In genomic region chr15:12232429-12232828, GRCm38 (mm10) we compare ENCODE assay signal across 12 mouse cellular contexts. TPM values are rescaled to one million over a fixed set of nuclear protein-coding genes. Genes with fewer than 3 reads are reported as not detected.
DNase-seq lines count a peak whose midpoint lies in the region; ATAC-seq lines count a peak whose summit lies in the region.
"Had no signal": no experiment of that assay in that cellular context is flagged by ENCODE, and none has a peak within 500 bp of the region (broad histone marks: within the 10 kb centered on the region; RNA-seq: fewer than 3 reads in every experiment).

No protein-coding gene starts in this region.

- H3K4me1 ChIP-seq in forebrain, embryonic 10.5 days: peaks cover 35% of the 10 kb centered on the region
- H3K4me1 ChIP-seq in forebrain, embryonic 11.5 days (replicated peaks; ENCODE audit: control insufficient read depth, insufficient read depth, low read length): no peaks in the 10 kb centered on the region
- peaks cover 7% of the 10 kb centered on the region; the same call in 1 of the 2 replicates for H3K4me1 ChIP-seq in kidney, embryonic 14.5 days (ENCODE audit: control insufficient read depth, insufficient read depth, low read length)
- H3K4me1 ChIP-seq in intestine, embryonic 15.5 days (replicated peaks): peaks cover 19% of the 10 kb centered on the region
- H3K4me1 ChIP-seq: midbrain, embryonic 12.5 days had no signal

- H3K9me3 ChIP-seq in forebrain, embryonic 10.5 days: no peaks in the 10 kb centered on the region
- no peaks in the 10 kb centered on the region for H3K9me3 ChIP-seq in forebrain, embryonic 11.5 days (ENCODE audit: control insufficient read depth, low read length)
- H3K9me3 ChIP-seq in kidney, embryonic 14.5 days (ENCODE audit: control insufficient read depth, low read length): no peaks in the 10 kb centered on the region
- no peaks in the 10 kb centered on the region for H3K9me3 ChIP-seq in intestine, embryonic 15.5 days
- H3K9me3 ChIP-seq: midbrain, embryonic 12.5 days had no signal

- no peak for ATAC-seq in forebrain, embryonic 11.5 days (replicated peaks; ENCODE audit: low FRiP score)
- ATAC-seq in kidney, embryonic 14.5 days (ENCODE audit: low FRiP score, low TSS enrichment): 0 out of 2 replicates have a peak, but pooled peaks have one; percentile 26
- peak; percentile 39 for ATAC-seq in intestine, embryonic 15.5 days

- DNase-seq in forebrain, embryonic 10.5 days (ENCODE audit: extremely low spot score, low spot score): no peak
- no peak for DNase-seq in forebrain, embryonic 11.5 days (ENCODE audit: low spot score)
- DNase-seq in kidney, adult 11 months: no peak
- peak; percentile 42 for DNase-seq in lung, postnatal 14 days
- no peak for DNase-seq in ovary, postnatal 36 days (ENCODE audit: low spot score)
- no peak for DNase-seq in gastrocnemius, postnatal 25 days
- DNase-seq: adrenal gland, postnatal 25 days; cerebellum, adult 8-10 months; kidney, postnatal 14 days had no signal

- no peak overlapping the region for H3K4me2 ChIP-seq in forebrain, embryonic 11.5 days (ENCODE audit: low read depth, low read length, severe bottlenecking)
- no peak overlapping the region for H3K4me2 ChIP-seq in kidney, embryonic 14.5 days (replicated peaks; ENCODE audit: low read depth, low read length)
- no peak overlapping the region for H3K4me2 ChIP-seq in intestine, embryonic 15.5 days (replicated peaks)
- H3K4me2 ChIP-seq: midbrain, embryonic 12.5 days had no signal

- 0 out of 2 replicates have a peak overlapping the region, but pooled peaks have one; percentile 25 for H3K27ac ChIP-seq in forebrain, embryonic 10.5 days
- H3K27ac ChIP-seq in forebrain, embryonic 11.5 days (ENCODE audit: low read depth, low read length): no peak overlapping the region
- H3K27ac ChIP-seq in kidney, embryonic 14.5 days (ENCODE audit: low read depth, low read length): no peak overlapping the region
- peak overlapping the region; percentile 56 for H3K27ac ChIP-seq in intestine, embryonic 15.5 days
- H3K27ac ChIP-seq: midbrain, embryonic 12.5 days had no signal

- 85% methylated on average over 11 of the region's 11 CpGs for WGBS in forebrain, embryonic 10.5 days
- WGBS in forebrain, embryonic 11.5 days: 84% methylated on average over 11 of the region's 11 CpGs
- 64% methylated on average over 11 of the region's 11 CpGs for WGBS in kidney, embryonic 14.5 days
- 30% methylated on average over 11 of the region's 11 CpGs for WGBS in intestine, embryonic 15.5 days

- H3K27me3 ChIP-seq in forebrain, embryonic 10.5 days (ENCODE audit: poor library complexity, severe bottlenecking): no peaks in the 10 kb centered on the region
- no peaks in the 10 kb centered on the region for H3K27me3 ChIP-seq in forebrain, embryonic 11.5 days (ENCODE audit: control insufficient read depth, insufficient read depth, low read length)
- no peaks in the 10 kb centered on the region for H3K27me3 ChIP-seq in kidney, embryonic 14.5 days (ENCODE audit: control insufficient read depth, insufficient read depth, low read length)
- no peaks in the 10 kb centered on the region for H3K27me3 ChIP-seq in intestine, embryonic 15.5 days (replicated peaks)
- H3K27me3 ChIP-seq: midbrain, embryonic 12.5 days had no signal

- H3K4me3 ChIP-seq in forebrain, embryonic 10.5 days: no peak overlapping the region
- H3K4me3 ChIP-seq in forebrain, embryonic 11.5 days (ENCODE audit: low read depth, low read length): no peak overlapping the region
- no peak overlapping the region for H3K4me3 ChIP-seq in kidney, embryonic 14.5 days (ENCODE audit: low read length)
- H3K4me3 ChIP-seq in intestine, embryonic 15.5 days (replicated peaks): no peak overlapping the region
- H3K4me3 ChIP-seq: midbrain, embryonic 12.5 days had no signal

- H3K9ac ChIP-seq in forebrain, embryonic 11.5 days (ENCODE audit: low read length): no peak overlapping the region
- H3K9ac ChIP-seq in kidney, embryonic 14.5 days (ENCODE audit: low read depth, low read length): no peak overlapping the region
- peak overlapping the region; percentile 6; the same call in 1 of the 2 replicates for H3K9ac ChIP-seq in intestine, embryonic 15.5 days
- H3K9ac ChIP-seq: midbrain, embryonic 12.5 days had no signal

- H3K36me3 ChIP-seq in forebrain, embryonic 10.5 days (replicated peaks): peaks cover 47% of the 10 kb centered on the region
- H3K36me3 ChIP-seq in forebrain, embryonic 11.5 days (ENCODE audit: control insufficient read depth, insufficient read depth, low read length): no peaks in the 10 kb centered on the region
- H3K36me3 ChIP-seq in kidney, embryonic 14.5 days (ENCODE audit: control insufficient read depth, insufficient read depth, low read length): peaks cover 13% of the 10 kb centered on the region
- H3K36me3 ChIP-seq in intestine, embryonic 15.5 days: peaks cover 8% of the 10 kb centered on the region; the same call in 1 of the 2 replicates

RNA-seq across cellular contexts. Expression of gene Mtmr12, which starts 27.6 kb away (rescaled TPM):
- 15.4 and 15.9 TPM in 2 replicates for polyA plus RNA-seq in forebrain, embryonic 10.5 days (2016; fragmentation: Nextera tagmentation; extraction: Ambion mirVana)
- 19.3 and 21.2 TPM in 2 replicates for polyA plus RNA-seq in forebrain, embryonic 11.5 days (2014; fragmentation: Nextera tagmentation; extraction: Ambion mirVana)
- polyA plus RNA-seq in kidney, embryonic 14.5 days (2014; fragmentation: Nextera tagmentation; extraction: Ambion mirVana): 10.6 and 25.4 TPM in 2 replicates
- 16.6 and 17.9 TPM in 2 replicates for polyA plus RNA-seq in intestine, embryonic 15.5 days (2015; fragmentation: Nextera tagmentation; extraction: Ambion mirVana)
- 1 to 10 TPM; 3.1 to 4.7 TPM for total RNA-seq in gastrocnemius, postnatal 25 days (2021)

Comparison
In these comparisons a context has a peak if more than half of its experiments do, and no peak if none do; other contexts are left out.
1. H3K27ac ChIP-seq: peak in forebrain, embryonic 10.5 days (single experiment) and intestine, embryonic 15.5 days (single experiment); none in forebrain, embryonic 11.5 days (single experiment) and kidney, embryonic 14.5 days (single experiment).